Mouse (Mus musculus) stomach, postnatal 0 days (tissue): ENCODE measurements around the gene Tchh. TPM values are rescaled to one million over a fixed set of nuclear protein-coding genes. Genes with fewer than 3 reads are reported as not detected.
A peak's percentile ranks its signal among the peaks of the same experiment; 100 is the strongest.

Experiments used
- ATAC-seq: fragments of 200-750 bp; cut with Nextera tagmentation; 2 replicates; pipeline ENCODE4 v1.8.0; 2017; ENCODE audit not compliant: low FRiP score, low TSS enrichment
- DNase-seq: peaks from one replicate; pipeline ENCODE4 v3.0.0-alpha.2; 2016; ENCODE audit warnings: low spot score
- H3K27ac ChIP-seq: fragments of 300-500 bp; sonication (generic); replicated peaks from 2 replicates; pipeline ENCODE4 v1.5.1; 2014; ENCODE audit warnings: mild to moderate bottlenecking, control low read depth
- H3K27me3 ChIP-seq: fragments of 300-500 bp; sonication (generic); 2 replicates; pipeline ENCODE4 v1.6.1; 2014; ENCODE audit warnings: low read length; ENCODE audit not compliant: control insufficient read depth, insufficient read depth
- H3K36me3 ChIP-seq: fragments of 300-500 bp; sonication (generic); 2 replicates; pipeline ENCODE4 v1.6.1; 2014; ENCODE audit warnings: low read length, mixed read lengths; ENCODE audit not compliant: control insufficient read depth, insufficient read depth
- H3K4me1 ChIP-seq: fragments of 300-500 bp; sonication (generic); replicated peaks from 2 replicates; pipeline ENCODE4 v1.6.1; 2014; ENCODE audit warnings: antibody characterized with exemption; ENCODE audit not compliant: control insufficient read depth, insufficient read depth
- H3K4me2 ChIP-seq: fragments of 300-500 bp; sonication (generic); replicated peaks from 2 replicates; pipeline ENCODE4 v1.6.1; 2014; ENCODE audit warnings: low read depth, mild to moderate bottlenecking, control low read depth, moderate library complexity
- H3K4me3 ChIP-seq: fragments of 300-500 bp; sonication (generic); 2 replicates; pipeline ENCODE4 v1.5.1; 2014; ENCODE audit warnings: low read depth, low read length, control low read depth
- H3K9ac ChIP-seq: fragments of 300-500 bp; sonication (generic); 2 replicates; pipeline ENCODE4 v1.6.1; 2014; ENCODE audit warnings: mild to moderate bottlenecking, low read length, control low read depth, mixed read lengths
- H3K9me3 ChIP-seq: fragments of 300-500 bp; sonication (generic); 2 replicates; pipeline ENCODE4 v1.6.1; 2016; ENCODE audit warnings: low read length; ENCODE audit not compliant: control insufficient read depth
- CTCF ChIP-seq: IDR thresholded peaks from 2 replicates; pipeline ENCODE4 v1.5.1; 2016; ENCODE audit warnings: antibody characterized with exemption, low read depth, mild to moderate bottlenecking, moderate library complexity
- EP300 ChIP-seq: optimal IDR thresholded peaks from 2 replicates; pipeline ENCODE3; 2016; ENCODE audit warnings: antibody characterized with exemption
- WGBS: fragments of 180-500 bp; shearing (Covaris S2); extraction: QIAGEN DNeasy Blood & Tissue Kit; methylation state at CpG from one replicate; pipeline ENCODE4 v1.1.7; 2014; 5-methylcytosine and 5-hydroxymethylcytosine counted together
- polyA plus RNA-seq: library from polyadenylated mRNA; unstranded; fragments of >200 nt; fragmentation: Nextera tagmentation; extraction: Ambion mirVana; gene quantifications from 2 replicates; pipeline ENCODE4 v1.2.1, GENCODE M21; 2015

The Tchh gene
- 0.86 and 1.1 TPM in 2 replicates for polyA plus RNA-seq

DNA sequence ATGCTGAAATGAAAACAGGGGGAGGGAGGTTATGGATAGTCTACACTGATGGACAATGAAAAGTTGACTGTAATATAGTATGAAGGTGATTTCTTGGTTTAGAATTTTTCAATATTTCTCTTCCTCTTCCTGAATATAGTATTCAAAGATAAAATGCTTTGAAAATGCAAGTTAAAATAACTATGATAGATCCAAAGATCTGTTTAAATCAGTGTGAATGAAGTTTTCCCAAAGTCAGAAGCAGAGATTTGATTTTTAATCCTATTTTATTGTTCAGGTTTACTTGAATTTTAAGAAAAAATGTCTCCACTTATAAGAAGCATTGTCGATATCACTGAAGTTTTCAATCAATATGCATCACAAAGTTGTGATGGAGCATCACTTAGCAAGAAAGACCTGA lies at the start of gene Tchh:
TSS of gene Tchh (plus strand) at position 301 of the 400 bp plus-strand sequence.
- DNase-seq (no peak), ATAC-seq (no peak)
- no peak within 1 kb of the TSS for H3K27ac ChIP-seq
- peak within 1 kb of the TSS; percentile 90; the same call in 1 of the 2 replicates for H3K4me2 ChIP-seq
- H3K4me1 ChIP-seq, result no peaks in the 10 kb centered on the region
- H3K9ac ChIP-seq, result no peak within 1 kb of the TSS
- H3K27me3 ChIP-seq, result no peaks in the 10 kb centered on the region
- no peak for TF ChIP-seq CTCF
- no peak for TF ChIP-seq EP300
- 0 out of 2 replicates have a peak within 1 kb of the TSS, but pooled peaks have one; percentile 50 for H3K4me3 ChIP-seq
- H3K9me3 ChIP-seq, result no peaks in the 10 kb centered on the region
- 88% methylated on average over 1 of the region's 1 CpGs for WGBS
- H3K36me3 ChIP-seq, result no peaks in the 10 kb centered on the region

DNA sequence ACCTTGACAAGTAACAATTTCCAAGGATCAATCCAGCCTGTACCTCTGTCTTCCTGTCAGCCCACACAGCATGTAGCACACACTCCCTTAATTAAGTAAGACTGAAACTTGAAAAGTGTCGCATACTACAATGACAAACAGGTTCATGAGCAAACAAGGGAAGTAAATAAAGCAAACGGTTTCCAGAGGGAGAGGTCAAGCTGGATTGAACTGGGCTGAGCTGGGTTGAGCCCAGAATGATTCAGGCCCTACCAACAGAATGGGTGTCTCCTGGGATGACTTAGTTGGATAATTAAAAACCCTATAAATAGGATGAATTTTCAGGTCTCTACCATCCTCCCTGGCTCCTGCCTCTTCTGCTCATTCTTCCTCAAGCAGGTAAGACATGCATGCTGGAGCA lies 48.8 kb upstream of the Tchh start, which contains the start of gene Rptn:
TSS of gene Rptn (plus strand) at position 334 of the 400 bp plus-strand sequence.
- Histone ChIP-seq H3K27ac (no peak within 1 kb of the TSS), H3K9ac (no peak within 1 kb of the TSS), H3K4me1 (no peaks in the 10 kb centered on the region), H3K4me2 (no peak within 1 kb of the TSS), H3K36me3 (no peaks in the 10 kb centered on the region), H3K9me3 (no peaks in the 10 kb centered on the region), H3K27me3 (no peaks in the 10 kb centered on the region), H3K4me3 (no peak within 1 kb of the TSS)
- TF ChIP-seq EP300, result no peak
- no peak for TF ChIP-seq CTCF
- 49% methylated on average over 2 of the region's 2 CpGs for WGBS
- peak; percentile 94 for ATAC-seq
- DNase-seq, result peak; percentile 37

DNA sequence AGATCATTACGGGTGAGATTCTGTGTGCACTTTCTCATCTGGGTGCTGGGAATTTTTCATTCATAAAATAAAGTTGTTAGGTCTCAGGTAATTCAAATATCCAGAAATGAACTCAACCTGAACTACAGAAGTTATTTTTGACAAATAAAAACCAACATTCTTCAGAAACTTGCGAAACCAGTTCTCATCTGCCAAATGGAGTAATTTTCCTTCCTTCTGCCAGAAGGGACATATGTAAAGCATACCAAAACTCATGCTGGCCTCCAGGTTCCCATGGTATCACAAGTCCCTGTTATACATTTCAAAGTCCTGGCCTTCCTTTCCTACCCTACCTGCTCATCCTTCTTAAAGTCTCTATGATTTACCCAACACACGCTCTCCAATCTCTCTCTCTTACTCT lies 38.2 kb upstream of the Tchh start:
- ATAC-seq, result no peak
- no peak overlapping the region for H3K9ac ChIP-seq
- no peaks in the 10 kb centered on the region for H3K27me3 ChIP-seq
- WGBS, result 80% methylated on average over 3 of the region's 3 CpGs
- H3K9me3 ChIP-seq, result no peaks in the 10 kb centered on the region
- no peaks in the 10 kb centered on the region for H3K36me3 ChIP-seq
- H3K4me2 ChIP-seq, result no peak overlapping the region
- H3K27ac ChIP-seq, result no peak overlapping the region
- TF ChIP-seq EP300 (no peak), CTCF (no peak)
- no peak for DNase-seq
- H3K4me3 ChIP-seq, result no peak overlapping the region
- no peaks in the 10 kb centered on the region for H3K4me1 ChIP-seq

DNA sequence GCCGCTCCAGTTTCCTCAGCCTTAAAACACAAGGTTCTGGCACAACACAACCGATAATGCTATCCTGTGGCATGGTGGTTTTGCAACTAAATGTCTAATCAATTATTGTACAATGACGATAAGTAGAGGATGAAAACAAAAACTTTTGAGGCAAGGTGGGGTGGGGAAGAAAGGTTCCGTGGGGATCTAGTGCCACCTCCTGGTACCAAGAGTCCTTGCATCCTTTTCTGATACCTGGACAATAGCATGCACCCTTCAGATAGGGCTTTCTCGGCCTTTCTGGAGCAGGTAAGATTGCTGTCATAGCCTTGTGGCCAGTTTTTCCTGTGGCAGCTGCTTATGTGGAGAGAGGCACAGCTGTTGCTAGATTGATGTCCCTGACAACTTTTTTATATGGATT lies 35.1 kb upstream of the Tchh start:
- Histone ChIP-seq H3K27me3 (no peaks in the 10 kb centered on the region), H3K4me3 (no peak overlapping the region), H3K36me3 (no peaks in the 10 kb centered on the region), H3K9me3 (no peaks in the 10 kb centered on the region), H3K27ac (no peak overlapping the region), H3K4me1 (no peaks in the 10 kb centered on the region), H3K4me2 (no peak overlapping the region), H3K9ac (no peak overlapping the region)
- WGBS, result 23% methylated on average over 5 of the region's 5 CpGs
- DNase-seq (peak; percentile 46), ATAC-seq (0 out of 2 replicates have a peak, but pooled peaks have one; percentile 53)
- TF ChIP-seq EP300 (no peak), CTCF (peak; percentile 90)

DNA sequence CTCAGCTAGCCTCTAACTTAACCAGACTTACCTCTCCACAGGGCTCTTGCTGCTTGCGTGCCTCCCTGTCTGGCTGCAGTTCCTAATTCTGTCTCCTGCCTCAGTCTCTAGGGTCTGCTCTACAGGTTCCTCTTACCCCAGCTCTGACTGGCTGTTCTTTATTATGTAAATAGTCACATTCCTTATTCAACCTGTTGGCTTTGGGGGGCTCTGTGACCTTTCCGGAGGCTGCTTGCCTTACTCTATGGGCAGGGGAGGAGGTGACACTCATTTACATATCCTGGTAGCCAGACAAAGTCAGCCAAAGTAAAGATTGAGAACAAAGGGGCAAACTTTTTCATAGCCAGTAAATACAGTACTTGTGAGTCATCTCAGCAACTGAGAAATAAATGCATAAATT lies 30.2 kb upstream of the Tchh start:
- Histone ChIP-seq H3K27ac (no peak overlapping the region), H3K36me3 (no peaks in the 10 kb centered on the region), H3K4me2 (no peak overlapping the region), H3K4me3 (no peak overlapping the region), H3K27me3 (no peaks in the 10 kb centered on the region), H3K9me3 (no peaks in the 10 kb centered on the region), H3K9ac (no peak overlapping the region), H3K4me1 (no peaks in the 10 kb centered on the region)
- DNase-seq, result no peak
- WGBS, result 19% methylated on average over 2 of the region's 2 CpGs
- no peak for ATAC-seq
- TF ChIP-seq CTCF (no peak), EP300 (no peak)

DNA sequence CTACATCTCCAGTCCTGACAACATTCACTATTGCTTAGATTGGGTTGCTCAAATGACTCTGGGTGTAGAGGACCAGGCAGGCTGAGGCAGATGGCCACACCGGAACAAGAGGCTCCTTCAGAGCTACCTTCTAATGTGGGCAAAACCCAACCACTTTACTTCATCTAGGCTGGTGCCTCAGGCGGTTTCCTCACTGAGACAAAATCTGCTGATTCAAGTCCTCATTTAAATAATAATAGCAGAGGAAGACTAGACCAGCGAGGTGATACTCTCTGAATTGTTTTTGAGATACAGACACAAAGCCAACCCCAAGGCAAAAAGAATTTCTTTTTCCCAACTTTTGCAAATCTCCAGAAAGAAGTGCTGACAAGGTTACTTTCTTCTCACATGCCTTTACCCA lies 10.5 kb upstream of the Tchh start:
- Histone ChIP-seq H3K27ac (no peak overlapping the region), H3K4me3 (no peak overlapping the region), H3K9ac (no peak overlapping the region), H3K9me3 (no peaks in the 10 kb centered on the region), H3K27me3 (no peaks in the 10 kb centered on the region), H3K4me1 (no peaks in the 10 kb centered on the region), H3K4me2 (no peak overlapping the region), H3K36me3 (no peaks in the 10 kb centered on the region)
- DNase-seq, result no peak
- no peak for TF ChIP-seq CTCF
- WGBS, result 52% methylated on average over 3 of the region's 3 CpGs
- no peak for ATAC-seq
